Mouse (Mus musculus) liver, embryonic 11.5 days (tissue): Measurements from ENCODE around the gene Nlrp2. TPM values are rescaled to one million over a fixed set of nuclear protein-coding genes. Genes with fewer than 3 reads are reported as not detected.

Experiments
- ATAC-seq: fragments of 200-750 bp; cut with Nextera tagmentation; replicated peaks from 2 replicates; pipeline ENCODE4 v1.8.0; 2017; ENCODE audit warnings: moderate number of reproducible peaks, mild to moderate bottlenecking, moderate TSS enrichment, moderate library complexity; ENCODE audit not compliant: low FRiP score
- DNase-seq: peaks from one replicate; pipeline ENCODE4 v3.0.0-alpha.2; 2017; ENCODE audit warnings: low spot score
- H3K27ac ChIP-seq: fragments of 300-500 bp; sonication (generic); 2 replicates; pipeline ENCODE4 v1.5.1; 2014; ENCODE audit warnings: mild to moderate bottlenecking, low read depth, low read length, control low read depth
- H3K27me3 ChIP-seq: fragments of 300-500 bp; sonication (generic); replicated peaks from 2 replicates; pipeline ENCODE4 v1.6.1; 2014; ENCODE audit warnings: low read length, mixed read lengths; ENCODE audit not compliant: control insufficient read depth, insufficient read depth
- H3K36me3 ChIP-seq: fragments of 300-500 bp; sonication (generic); 2 replicates; pipeline ENCODE4 v1.6.1; 2014; ENCODE audit warnings: mild to moderate bottlenecking, low read length, moderate library complexity, mixed read lengths; ENCODE audit not compliant: control insufficient read depth, insufficient read depth
- H3K4me1 ChIP-seq: fragments of 300-500 bp; sonication (generic); replicated peaks from 2 replicates; pipeline ENCODE4 v1.6.1; 2014; ENCODE audit warnings: low read length, mixed read lengths; ENCODE audit not compliant: control insufficient read depth, insufficient read depth
- H3K4me2 ChIP-seq: fragments of 300-500 bp; sonication (generic); 2 replicates; pipeline ENCODE4 v1.6.1; 2014; ENCODE audit warnings: mild to moderate bottlenecking, control low read depth, moderate library complexity
- H3K4me3 ChIP-seq: fragments of 300-500 bp; sonication (generic); 2 replicates; pipeline ENCODE4 v1.5.1; 2014; ENCODE audit warnings: low read depth, low read length, control low read depth
- H3K9ac ChIP-seq: fragments of 300-500 bp; sonication (generic); 2 replicates; pipeline ENCODE4 v1.6.1; 2014; ENCODE audit warnings: low read depth, low read length, control low read depth
- H3K9me3 ChIP-seq: fragments of 300-500 bp; sonication (generic); 2 replicates; pipeline ENCODE4 v1.6.1; 2016; ENCODE audit warnings: low read length, inconsistent platforms, mixed read lengths; ENCODE audit not compliant: control insufficient read depth
- WGBS: fragments of 180-500 bp; shearing (Covaris S2); extraction: QIAGEN DNeasy Blood & Tissue Kit; methylation state at CpG from one replicate; pipeline ENCODE4 v1.1.7; 2014; 5-methylcytosine and 5-hydroxymethylcytosine counted together
- polyA plus RNA-seq: library from polyadenylated mRNA; unstranded; fragments of >200 nt; fragmentation: Nextera tagmentation; extraction: Ambion mirVana; gene quantifications from 2 replicates; pipeline ENCODE4 v1.2.1, GENCODE M21; 2014

Nlrp2 gene
- not detected in 2 replicates for polyA plus RNA-seq

- ATAC-seq (no peak), DNase-seq (no peak)
- H3K4me1 ChIP-seq, result no peaks in the 10 kb centered on the region
- no peaks in the 10 kb centered on the region for H3K27me3 ChIP-seq
- WGBS, result 76% methylated on average over 4 of the region's 4 CpGs
- peaks cover 11% of the 10 kb centered on the region for H3K9me3 ChIP-seq
- no peak within 1 kb of the TSS for H3K9ac ChIP-seq
- no peak within 1 kb of the TSS for H3K27ac ChIP-seq
- H3K4me2 ChIP-seq, result no peak within 1 kb of the TSS
- no peak within 1 kb of the TSS for H3K4me3 ChIP-seq
- no peaks in the 10 kb centered on the region for H3K36me3 ChIP-seq
Measured at GRCm38 (mm10) chr7:5350935-5351334, at the start of gene Nlrp2. Gene Nlrp2 (minus strand): TSS chr7:5351035.

GRCm38 (mm10) chr7:5366724-5367123, 15.9 kb upstream of the Nlrp2 start:
- no peaks in the 10 kb centered on the region for H3K4me1 ChIP-seq
- H3K9me3 ChIP-seq, result peaks cover 3% of the 10 kb centered on the region
- WGBS, result 75% methylated on average over 2 of the region's 2 CpGs
- no peaks in the 10 kb centered on the region for H3K27me3 ChIP-seq
- no peaks in the 10 kb centered on the region for H3K36me3 ChIP-seq
- ATAC-seq (no peak), DNase-seq (no peak)
- H3K4me2 ChIP-seq, result no peak overlapping the region
- H3K27ac ChIP-seq, result no peak overlapping the region
- H3K4me3 ChIP-seq, result no peak overlapping the region
- H3K9ac ChIP-seq, result no peak overlapping the region

GRCm38 (mm10) chr7:5363599-5363998, 12.8 kb upstream of the Nlrp2 start:
- H3K4me3 ChIP-seq, result no peak overlapping the region
- no peak overlapping the region for H3K4me2 ChIP-seq
- no peak for ATAC-seq
- H3K27me3 ChIP-seq, result no peaks in the 10 kb centered on the region
- H3K9ac ChIP-seq, result no peak overlapping the region
- peaks cover 5% of the 10 kb centered on the region for H3K9me3 ChIP-seq
- 91% methylated on average over 5 of the region's 5 CpGs for WGBS
- DNase-seq, result no peak
- no peaks in the 10 kb centered on the region for H3K36me3 ChIP-seq
- H3K4me1 ChIP-seq, result no peaks in the 10 kb centered on the region
- no peak overlapping the region for H3K27ac ChIP-seq

- ATAC-seq (no peak), DNase-seq (no peak)
- no peaks in the 10 kb centered on the region for H3K27me3 ChIP-seq
- no peak within 1 kb of the TSS for H3K4me2 ChIP-seq
- H3K9me3 ChIP-seq, result peaks cover 9% of the 10 kb centered on the region
- H3K9ac ChIP-seq, result no peak within 1 kb of the TSS
- no peak within 1 kb of the TSS for H3K4me3 ChIP-seq
- no peaks in the 10 kb centered on the region for H3K36me3 ChIP-seq
- H3K27ac ChIP-seq, result no peak within 1 kb of the TSS
- 76% methylated on average over 1 of the region's 1 CpGs for WGBS
- no peaks in the 10 kb centered on the region for H3K4me1 ChIP-seq
Measured at GRCm38 (mm10) chr7:5350237-5350636, 598 bp downstream of the Nlrp2 start, which contains the start of gene Gm5065. Gene Gm5065 (plus strand): TSS chr7:5350537.

GRCm38 (mm10) chr7:5327511-5327910, 23.3 kb downstream of the Nlrp2 start:
- WGBS, result 84% methylated on average over 1 of the region's 1 CpGs
- H3K9me3 ChIP-seq, result peaks cover 4% of the 10 kb centered on the region; the same call in 1 of the 2 replicates
- no peaks in the 10 kb centered on the region for H3K4me1 ChIP-seq
- H3K4me2 ChIP-seq, result no peak overlapping the region
- DNase-seq (no peak), ATAC-seq (no peak)
- no peak overlapping the region for H3K9ac ChIP-seq
- H3K27ac ChIP-seq, result no peak overlapping the region
- H3K36me3 ChIP-seq, result no peaks in the 10 kb centered on the region
- no peak overlapping the region for H3K4me3 ChIP-seq
- no peaks in the 10 kb centered on the region for H3K27me3 ChIP-seq

GRCm38 (mm10) chr7:5288281-5288680, 62.6 kb downstream of the Nlrp2 start:
- Histone ChIP-seq H3K36me3 (no peaks in the 10 kb centered on the region), H3K4me2 (no peak overlapping the region), H3K9ac (no peak overlapping the region), H3K4me3 (no peak overlapping the region), H3K27ac (no peak overlapping the region), H3K4me1 (no peaks in the 10 kb centered on the region), H3K27me3 (no peaks in the 10 kb centered on the region), H3K9me3 (peaks cover 5% of the 10 kb centered on the region)
- 47% methylated on average over 1 of the region's 1 CpGs for WGBS
- ATAC-seq (no peak), DNase-seq (no peak)

- 71% methylated on average over 3 of the region's 3 CpGs for WGBS
Measured at GRCm38 (mm10) chr7:5263051-5263450, 87.8 kb downstream of the Nlrp2 start.

More at GRCm38 (mm10) chr7:5263051-5263450, 87.8 kb downstream of the Nlrp2 start:
- Histone ChIP-seq H3K4me3 (no peak overlapping the region), H3K4me2 (no peak overlapping the region), H3K9me3 (peaks cover 3% of the 10 kb centered on the region; the same call in 1 of the 2 replicates), H3K27me3 (no peaks in the 10 kb centered on the region), H3K36me3 (no peaks in the 10 kb centered on the region), H3K9ac (no peak overlapping the region), H3K27ac (no peak overlapping the region), H3K4me1 (no peaks in the 10 kb centered on the region)
- DNase-seq, result no peak
- ATAC-seq, result no peak

Other genes with a start within 250 kb of the Nlrp2 start
- not detected in 2 replicates for gene Rfpl4, start 234.1 kb downstream of the Nlrp2 start, polyA plus RNA-seq
- gene Rasl2-9, start 225.1 kb downstream of the Nlrp2 start, polyA plus RNA-seq, result 0.26 and 0.66 TPM in 2 replicates
- gene Vmn1r55, start 201.4 kb downstream of the Nlrp2 start, polyA plus RNA-seq, result not detected in 2 replicates
- not detected in 2 replicates for gene Vmn1r56, start 154.3 kb downstream of the Nlrp2 start, polyA plus RNA-seq
- not detected in 2 replicates for gene Vmn1r57, start 132.5 kb downstream of the Nlrp2 start, polyA plus RNA-seq
- gene Gm5065, start 498 bp downstream of the Nlrp2 start, polyA plus RNA-seq, result not detected in 2 replicates
- not detected in 2 replicates for gene Vmn1r58, start 62.4 kb upstream of the Nlrp2 start, polyA plus RNA-seq
- not detected in 2 replicates for gene Vmn1r59, start 105.7 kb upstream of the Nlrp2 start, polyA plus RNA-seq
- not detected in 2 replicates for gene Vmn2r28, start 142.9 kb upstream of the Nlrp2 start, polyA plus RNA-seq
- not detected in 2 replicates for gene Vmn1r60, start 196.3 kb upstream of the Nlrp2 start, polyA plus RNA-seq